Comparison of ENCODE assay signal across 2 mouse cellular contexts in the genomic region with DNA sequence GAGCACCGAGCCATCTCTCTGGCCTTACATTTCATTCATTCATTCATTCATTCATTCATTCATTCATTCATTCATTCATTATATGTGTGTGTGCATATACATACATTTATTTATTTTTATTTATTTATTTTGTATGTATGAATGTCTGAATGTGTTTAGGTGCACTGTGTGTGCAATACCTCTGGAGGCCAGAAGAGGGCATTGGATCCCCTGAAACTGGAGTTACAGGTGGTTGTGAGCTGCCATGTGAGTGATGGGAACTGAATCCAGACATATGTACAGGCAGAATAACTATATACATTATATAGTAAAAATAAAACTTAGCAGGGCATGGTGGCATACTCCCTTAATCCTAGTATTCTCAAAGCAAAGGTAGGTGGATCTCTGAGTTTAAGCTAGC.
TF ChIP-seq lines count a peak whose summit lies in the region.

No protein-coding gene starts in this region.

TF ChIP-seq in CH12.LX, 34 proteins besides CTCF, POLR2A, EP300 and RAD21 (continued from another document):
- TF ChIP-seq USF2 (conservative IDR thresholded peaks at IDR 0.05; ENCODE audit: low read depth, low read length) = no peak
- no peak for TF ChIP-seq POLR2AphosphoS2 (IDR thresholded peaks at IDR 0.05; ENCODE audit: low read depth, low read length)
- no peak for TF ChIP-seq GABPA (IDR thresholded peaks at IDR 0.05; ENCODE audit: insufficient replicate concordance, low read depth, low read length)
- no peak for TF ChIP-seq MAFK (IDR thresholded peaks at IDR 0.05; ENCODE audit: insufficient replicate concordance, low read length)
- TF ChIP-seq ZNF384 (IDR thresholded peaks at IDR 0.05; ENCODE audit: low read depth, low read length) = no peak
- TF ChIP-seq ZKSCAN1 (IDR thresholded peaks at IDR 0.05; ENCODE audit: borderline replicate concordance, low read depth, low read length) = no peak
- no peak for TF ChIP-seq CHD2 (IDR thresholded peaks at IDR 0.05; ENCODE audit: low read length)

TF ChIP-seq in MEL, 35 proteins besides CTCF, POLR2A, EP300 and RAD21 (continued from another document):
- TF ChIP-seq TBP (IDR thresholded peaks at IDR 0.05; ENCODE audit: low read depth, low read length) (no peak), MAZ (IDR thresholded peaks at IDR 0.05; ENCODE audit: low read depth, low read length) (no peak), SMC3 (IDR thresholded peaks at IDR 0.05; ENCODE audit: low read depth, low read length) (no peak), ZMIZ1 (IDR thresholded peaks at IDR 0.05; ENCODE audit: low read depth, low read length) (no peak), MXI1 (IDR thresholded peaks at IDR 0.05; ENCODE audit: low read depth, low read length) (no peak), TCF12 (IDR thresholded peaks at IDR 0.05; ENCODE audit: low read depth, low read length) (no peak), NELFE (IDR thresholded peaks at IDR 0.05; ENCODE audit: low read depth, low read length) (no peak), ETS1 (IDR thresholded peaks at IDR 0.05; ENCODE audit: low read depth, low read length) (no peak), KAT2A (conservative IDR thresholded peaks at IDR 0.05; ENCODE audit: low read depth, low read length) (no peak), CHD2 (IDR thresholded peaks at IDR 0.05; ENCODE audit: low read length) (no peak), E2F4 (IDR thresholded peaks at IDR 0.05; ENCODE audit: borderline replicate concordance, low read depth, low read length) (no peak), ZKSCAN1 (IDR thresholded peaks at IDR 0.05; ENCODE audit: low read depth, low read length) (no peak), ZNF384 (IDR thresholded peaks at IDR 0.05; ENCODE audit: low read depth, low read length) (no peak), BHLHE40 (IDR thresholded peaks at IDR 0.05; ENCODE audit: borderline replicate concordance, low read depth, low read length) (no peak), JUND (IDR thresholded peaks at IDR 0.05; ENCODE audit: low read depth, low read length) (no peak), POLR2AphosphoS5 (IDR thresholded peaks at IDR 0.05; ENCODE audit: borderline replicate concordance, low read depth, low read length) (no peak), UBTF (IDR thresholded peaks at IDR 0.05; ENCODE audit: borderline replicate concordance, insufficient read depth, low read depth, low read length) (no peak), GATA1 (IDR thresholded peaks at IDR 0.05; ENCODE audit: low read depth, low read length) (no peak)
